Mouse (Mus musculus): ENCODE measurements at regions not wholly inside any gene's neighbourhood (a gene's known extent, or its start where the extent isn't known, plus 50 kb on each side); places are given as distances from the start of the nearest gene placed in this dataset.

DNA sequence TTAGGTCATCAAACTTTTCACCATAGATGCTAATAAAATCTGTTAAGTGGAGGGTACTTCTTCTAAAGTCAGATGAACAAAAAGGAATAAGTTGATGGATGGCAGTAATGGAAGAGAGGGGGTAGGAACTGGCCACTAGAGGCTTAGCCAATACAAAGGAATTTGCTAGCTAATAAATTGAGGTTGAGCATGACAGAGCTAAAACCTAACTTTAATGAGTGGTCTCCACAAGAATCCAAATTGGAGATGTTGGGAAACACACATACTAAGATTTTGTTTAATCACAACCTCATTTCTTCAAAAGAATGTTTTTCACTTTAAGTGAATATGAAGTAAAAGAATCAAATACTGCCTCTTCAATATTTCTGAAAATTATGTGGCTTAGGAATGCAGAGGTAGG lies 414.0 kb upstream of the Gm9747 start:
- in situ Hi-C loops (cut with MboI; ENCODE audit: low sequenced_read_pairs in 2 of 2, unreplicated experiment in 2 of 2), result no loop called here
- DNase-seq (ENCODE audit: low read depth, low spot score), result no peak
- TF ChIP-seq CHD2 (IDR thresholded peaks at IDR 0.05; ENCODE audit: low read depth, low read length) (no peak), ZNF384 (IDR thresholded peaks at IDR 0.05; ENCODE audit: low read depth, low read length) (no peak), ZC3H11A (IDR thresholded peaks at IDR 0.05; ENCODE audit: borderline replicate concordance, low read depth, low read length) (no peak), HCFC1 (IDR thresholded peaks at IDR 0.05; ENCODE audit: borderline replicate concordance, insufficient read depth, low read length) (no peak)
- H3K9ac ChIP-seq (ENCODE audit: insufficient read depth, low read depth, low read length, poor library complexity, severe bottlenecking), result no peak overlapping the region
- no peaks in the 10 kb centered on the region for H3K4me1 ChIP-seq (ENCODE audit: control insufficient read depth in 2 of 2, insufficient read depth in 2 of 2, low read length in 2 of 2, poor library complexity in 1 of 2)
- H3K27ac ChIP-seq (ENCODE audit: insufficient read depth, low read depth, low read length, poor library complexity, severe bottlenecking), result no peak overlapping the region
- H3K9me3 ChIP-seq (ENCODE audit: control insufficient read depth, insufficient read depth, low read depth, low read length), result no peaks in the 10 kb centered on the region
- H3K36me3 ChIP-seq (ENCODE audit: control insufficient read depth, insufficient read depth, low read length, poor library complexity, severe bottlenecking), result no peaks in the 10 kb centered on the region
- no peak overlapping the region for H3K4me3 ChIP-seq (ENCODE audit: insufficient read depth in 1 of 2, low read depth in 1 of 2, low read length in 2 of 2, poor library complexity in 1 of 2, severe bottlenecking in 1 of 2)

DNA sequence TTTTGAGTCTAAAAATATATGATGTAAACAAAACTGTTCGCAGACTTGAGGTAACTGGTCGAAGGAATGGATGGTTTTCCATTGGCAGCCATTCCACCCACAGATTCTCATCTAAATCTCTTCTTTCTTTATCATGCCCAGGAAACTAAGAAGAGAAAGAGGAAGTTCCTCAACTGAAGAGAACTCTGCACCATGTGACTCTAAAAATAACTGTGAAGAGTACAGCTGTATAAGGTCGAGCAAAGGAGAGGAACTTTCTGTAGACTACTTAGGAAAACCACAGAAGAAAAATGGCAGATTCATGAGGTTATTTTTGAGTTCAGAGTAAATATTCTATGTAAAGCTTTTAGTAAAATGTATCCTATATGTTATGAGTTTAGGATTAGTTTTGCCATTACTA lies 390.9 kb upstream of the Gm9747 start:
- Histone ChIP-seq H3K9me3 (ENCODE audit: control insufficient read depth, insufficient read depth, low read depth, low read length) (no peaks in the 10 kb centered on the region), H3K4me3 (ENCODE audit: insufficient read depth in 1 of 2, low read depth in 1 of 2, low read length in 2 of 2, poor library complexity in 1 of 2, severe bottlenecking in 1 of 2) (no peak overlapping the region), H3K4me1 (ENCODE audit: control insufficient read depth in 2 of 2, insufficient read depth in 2 of 2, low read length in 2 of 2, poor library complexity in 1 of 2) (no peaks in the 10 kb centered on the region), H3K9ac (ENCODE audit: insufficient read depth, low read depth, low read length, poor library complexity, severe bottlenecking) (no peak overlapping the region), H3K36me3 (ENCODE audit: control insufficient read depth, insufficient read depth, low read length, poor library complexity, severe bottlenecking) (no peaks in the 10 kb centered on the region), H3K27ac (ENCODE audit: insufficient read depth, low read depth, low read length, poor library complexity, severe bottlenecking) (no peak overlapping the region)
- TF ChIP-seq HCFC1 (IDR thresholded peaks at IDR 0.05; ENCODE audit: borderline replicate concordance, insufficient read depth, low read length), result no peak
- TF ChIP-seq MAFK (IDR thresholded peaks at IDR 0.05; ENCODE audit: insufficient read depth, low read depth, low read length), result no peak
- no peak for TF ChIP-seq CHD2 (IDR thresholded peaks at IDR 0.05; ENCODE audit: low read depth, low read length)
- no peak for TF ChIP-seq ZNF384 (IDR thresholded peaks at IDR 0.05; ENCODE audit: low read depth, low read length)
- TF ChIP-seq ZC3H11A (IDR thresholded peaks at IDR 0.05; ENCODE audit: borderline replicate concordance, low read depth, low read length), result no peak
- in situ Hi-C loops (cut with MboI; ENCODE audit: low sequenced_read_pairs in 2 of 2, unreplicated experiment in 2 of 2), result no loop called here
- DNase-seq (ENCODE audit: low read depth, low spot score), result no peak

DNA sequence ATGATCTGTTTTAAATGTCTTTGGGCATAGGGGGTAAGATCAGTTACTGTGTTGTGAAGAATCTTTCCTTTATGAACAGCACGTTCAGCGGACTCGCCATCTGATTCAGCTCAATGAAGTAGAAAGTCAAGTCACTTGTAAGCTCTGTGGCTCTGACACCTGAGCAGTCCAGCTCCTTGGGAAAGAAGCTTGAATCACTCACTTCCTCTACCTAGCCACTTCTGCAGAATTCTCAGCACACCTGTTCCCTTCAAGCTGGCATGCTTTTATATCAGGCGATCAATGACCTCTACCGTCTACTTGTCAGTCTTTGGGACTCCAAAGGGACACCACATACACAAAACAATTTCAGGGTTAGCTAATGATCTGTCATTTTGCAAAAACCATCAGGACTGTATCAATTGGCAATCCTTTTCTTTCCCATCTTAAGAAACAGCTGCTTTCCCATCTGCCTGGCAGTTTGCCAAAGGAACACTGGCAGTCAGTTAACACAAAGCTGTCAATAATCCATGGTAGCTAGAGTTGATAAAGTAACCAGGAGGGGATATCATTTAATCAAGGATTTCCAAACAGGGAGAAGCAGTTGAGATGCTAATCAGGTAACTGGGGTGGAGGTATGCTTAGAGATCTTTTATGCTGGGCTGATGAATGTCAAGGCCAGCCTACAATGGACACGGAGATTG lies 382.3 kb upstream of the Gm9747 start:
- Histone ChIP-seq H3K4me1 (ENCODE audit: control insufficient read depth in 2 of 2, insufficient read depth in 2 of 2, low read length in 2 of 2, poor library complexity in 1 of 2) (no peaks in the 10 kb centered on the region), H3K36me3 (ENCODE audit: control insufficient read depth, insufficient read depth, low read length, poor library complexity, severe bottlenecking) (no peaks in the 10 kb centered on the region), H3K27ac (ENCODE audit: insufficient read depth, low read depth, low read length, poor library complexity, severe bottlenecking) (no peak overlapping the region), H3K4me3 (ENCODE audit: insufficient read depth in 1 of 2, low read depth in 1 of 2, low read length in 2 of 2, poor library complexity in 1 of 2, severe bottlenecking in 1 of 2) (no peak overlapping the region), H3K9ac (ENCODE audit: insufficient read depth, low read depth, low read length, poor library complexity, severe bottlenecking) (no peak overlapping the region), H3K9me3 (ENCODE audit: control insufficient read depth, insufficient read depth, low read depth, low read length) (no peaks in the 10 kb centered on the region)
- no peak for TF ChIP-seq ZC3H11A (IDR thresholded peaks at IDR 0.05; ENCODE audit: borderline replicate concordance, low read depth, low read length)
- no peak for TF ChIP-seq HCFC1 (IDR thresholded peaks at IDR 0.05; ENCODE audit: borderline replicate concordance, insufficient read depth, low read length)
- TF ChIP-seq MAFK (IDR thresholded peaks at IDR 0.05; ENCODE audit: insufficient read depth, low read depth, low read length), result no peak
- in situ Hi-C loops (cut with MboI; ENCODE audit: low sequenced_read_pairs in 2 of 2, unreplicated experiment in 2 of 2), result no loop called here
- DNase-seq (ENCODE audit: low read depth, low spot score), result no peak

DNA sequence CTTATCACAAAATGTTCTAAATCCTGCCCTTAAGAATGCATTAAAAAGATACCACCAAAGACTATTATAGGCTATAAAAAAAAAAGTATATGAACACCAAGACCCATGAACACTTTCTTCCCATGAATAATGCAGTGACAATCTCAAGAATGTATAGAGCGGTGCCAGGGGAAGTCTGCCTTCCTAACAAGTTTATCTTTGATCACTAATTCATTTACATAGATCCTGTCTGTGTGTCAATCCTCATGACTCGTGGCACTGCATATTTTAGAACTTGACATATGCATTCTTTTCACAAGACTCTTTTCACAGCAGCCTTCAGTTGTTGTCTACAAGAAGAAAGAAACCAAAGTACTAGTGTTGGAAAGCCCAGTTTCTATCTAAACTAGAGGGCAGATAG lies 373.4 kb upstream of the Gm9747 start:
- TF ChIP-seq ZC3H11A (IDR thresholded peaks at IDR 0.05; ENCODE audit: borderline replicate concordance, low read depth, low read length) (no peak), CHD2 (IDR thresholded peaks at IDR 0.05; ENCODE audit: low read depth, low read length) (no peak), ZNF384 (IDR thresholded peaks at IDR 0.05; ENCODE audit: low read depth, low read length) (no peak), HCFC1 (IDR thresholded peaks at IDR 0.05; ENCODE audit: borderline replicate concordance, insufficient read depth, low read length) (no peak), MAFK (IDR thresholded peaks at IDR 0.05; ENCODE audit: insufficient read depth, low read depth, low read length) (no peak)
- H3K4me1 ChIP-seq (ENCODE audit: control insufficient read depth in 2 of 2, insufficient read depth in 2 of 2, low read length in 2 of 2, poor library complexity in 1 of 2), result no peaks in the 10 kb centered on the region
- no peak for DNase-seq (ENCODE audit: low read depth, low spot score)
- no peaks in the 10 kb centered on the region for H3K9me3 ChIP-seq (ENCODE audit: control insufficient read depth, insufficient read depth, low read depth, low read length)
- no peak overlapping the region for H3K9ac ChIP-seq (ENCODE audit: insufficient read depth, low read depth, low read length, poor library complexity, severe bottlenecking)
- no peak overlapping the region for H3K4me3 ChIP-seq (ENCODE audit: insufficient read depth in 1 of 2, low read depth in 1 of 2, low read length in 2 of 2, poor library complexity in 1 of 2, severe bottlenecking in 1 of 2)
- H3K27ac ChIP-seq (ENCODE audit: insufficient read depth, low read depth, low read length, poor library complexity, severe bottlenecking), result no peak overlapping the region
- in situ Hi-C loops (cut with MboI; ENCODE audit: low sequenced_read_pairs in 2 of 2, unreplicated experiment in 2 of 2), result no loop called here
- no peaks in the 10 kb centered on the region for H3K36me3 ChIP-seq (ENCODE audit: control insufficient read depth, insufficient read depth, low read length, poor library complexity, severe bottlenecking)

DNA sequence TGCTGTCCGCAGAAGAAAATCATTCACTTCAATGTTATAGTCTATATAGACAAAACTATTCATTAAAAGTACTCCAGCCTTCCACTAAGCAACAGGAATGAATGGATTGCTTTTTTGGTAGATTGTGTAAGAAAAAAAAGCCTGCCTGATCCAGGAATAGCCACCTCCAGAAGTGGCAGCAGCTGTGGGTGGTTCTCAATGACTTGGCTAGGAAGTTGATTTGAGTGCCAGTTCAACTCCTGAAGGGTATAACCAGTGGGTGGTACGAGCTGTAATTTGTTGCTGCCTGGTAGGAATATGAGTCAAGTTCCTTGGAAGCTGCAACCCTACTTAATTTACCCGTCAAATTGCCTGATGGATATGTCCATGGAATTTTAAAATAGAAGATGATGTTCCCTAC lies 368.3 kb upstream of the Gm9747 start:
- Histone ChIP-seq H3K4me3 (ENCODE audit: insufficient read depth in 1 of 2, low read depth in 1 of 2, low read length in 2 of 2, poor library complexity in 1 of 2, severe bottlenecking in 1 of 2) (no peak overlapping the region), H3K9me3 (ENCODE audit: control insufficient read depth, insufficient read depth, low read depth, low read length) (no peaks in the 10 kb centered on the region), H3K27ac (ENCODE audit: insufficient read depth, low read depth, low read length, poor library complexity, severe bottlenecking) (no peak overlapping the region), H3K9ac (ENCODE audit: insufficient read depth, low read depth, low read length, poor library complexity, severe bottlenecking) (no peak overlapping the region), H3K4me1 (ENCODE audit: control insufficient read depth in 2 of 2, insufficient read depth in 2 of 2, low read length in 2 of 2, poor library complexity in 1 of 2) (no peaks in the 10 kb centered on the region), H3K36me3 (ENCODE audit: control insufficient read depth, insufficient read depth, low read length, poor library complexity, severe bottlenecking) (no peaks in the 10 kb centered on the region)
- no peak for DNase-seq (ENCODE audit: low read depth, low spot score)
- TF ChIP-seq CHD2 (IDR thresholded peaks at IDR 0.05; ENCODE audit: low read depth, low read length) (no peak), ZNF384 (IDR thresholded peaks at IDR 0.05; ENCODE audit: low read depth, low read length) (no peak), ZC3H11A (IDR thresholded peaks at IDR 0.05; ENCODE audit: borderline replicate concordance, low read depth, low read length) (no peak), HCFC1 (IDR thresholded peaks at IDR 0.05; ENCODE audit: borderline replicate concordance, insufficient read depth, low read length) (no peak), MAFK (IDR thresholded peaks at IDR 0.05; ENCODE audit: insufficient read depth, low read depth, low read length) (no peak)
- in situ Hi-C loops (cut with MboI; ENCODE audit: low sequenced_read_pairs in 2 of 2, unreplicated experiment in 2 of 2), result no loop called here
